Mouse (Mus musculus): ENCODE measurements around the gene Rapgef4.

GRCm38 (mm10) chr2:72246376-72246775 is 265.3 kb downstream of the Rapgef4 start:
- TF ChIP-seq ZNF384 (IDR thresholded peaks at IDR 0.05; ENCODE audit: low read depth, low read length) (no peak), CHD2 (IDR thresholded peaks at IDR 0.05; ENCODE audit: low read depth, low read length) (no peak), ZC3H11A (IDR thresholded peaks at IDR 0.05; ENCODE audit: borderline replicate concordance, low read depth, low read length) (no peak), HCFC1 (IDR thresholded peaks at IDR 0.05; ENCODE audit: borderline replicate concordance, insufficient read depth, low read length) (no peak), MAFK (IDR thresholded peaks at IDR 0.05; ENCODE audit: insufficient read depth, low read depth, low read length) (no peak)

All from ES-E14 (cell line).